Mouse (Mus musculus) cortical plate, adult 2 months (tissue): ENCODE data around the gene Bcar1. TPM values are rescaled to one million over a fixed set of nuclear protein-coding genes. Genes with fewer than 3 reads are reported as not detected.

Experiments used
- H3K27ac ChIP-seq: fragments of 200-500 bp; 2 replicates; pipeline ENCODE4 v1.5.1; 2012; ENCODE audit warnings: low read length, control low read depth, inconsistent platforms; ENCODE audit not compliant: insufficient read depth
- H3K4me1 ChIP-seq: fragments of 200-500 bp; 2 replicates; pipeline ENCODE4 v1.6.1; 2011; ENCODE audit warnings: low read length; ENCODE audit not compliant: control insufficient read depth, insufficient read depth
- H3K4me3 ChIP-seq: fragments of 200-500 bp; 2 replicates; pipeline ENCODE4 v1.5.1; 2011; ENCODE audit warnings: mild to moderate bottlenecking, low read length, control low read depth; ENCODE audit not compliant: insufficient read depth
- CTCF ChIP-seq: fragments of 200-500 bp; IDR thresholded peaks from 2 replicates; pipeline ENCODE4 v1.5.1; 2011; ENCODE audit warnings: mild to moderate bottlenecking, control low read depth, low read length; ENCODE audit not compliant: insufficient read depth; ENCODE audit errors: extremely low read depth
- POLR2A ChIP-seq: fragments of 200-500 bp; IDR thresholded peaks from 2 replicates; pipeline ENCODE4 v1.6.1; 2011; ENCODE audit warnings: mild to moderate bottlenecking, low read length, control low read depth; ENCODE audit not compliant: insufficient read depth; ENCODE audit errors: extremely low read depth
- polyA plus RNA-seq: library from polyadenylated mRNA; depleted of rRNA; stranded (reverse); fragments of >200 nt; gene quantifications from 2 replicates; pipeline ENCODE4 v1.2.3, GENCODE M21; 2012

Bcar1 gene
- polyA plus RNA-seq, 1 experiment, result 56.5 TPM

DNA sequence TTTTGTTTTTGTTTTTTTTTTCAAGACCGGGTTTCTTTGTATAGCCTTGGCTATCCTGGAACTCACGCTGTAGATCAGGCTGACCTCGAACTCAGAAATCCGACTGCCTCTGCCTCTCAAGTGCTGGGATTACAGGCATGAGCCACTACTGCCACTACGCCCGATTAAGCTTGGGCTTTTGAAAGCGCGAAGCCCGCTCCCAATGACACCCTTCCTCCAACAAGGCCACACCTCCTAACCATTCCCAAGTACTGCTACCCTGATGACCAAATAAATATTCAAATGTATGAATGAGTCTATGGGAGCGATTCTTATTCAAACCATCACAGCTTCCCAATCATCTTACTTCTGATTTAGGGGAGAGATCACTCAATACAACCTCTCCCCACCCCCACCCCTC, 46.0 kb downstream of the Bcar1 start:
- no peak overlapping the region for H3K4me3 ChIP-seq
- no peak overlapping the region for H3K27ac ChIP-seq
- TF ChIP-seq CTCF, result no peak
- no peak for TF ChIP-seq POLR2A
- no peaks in the 10 kb centered on the region for H3K4me1 ChIP-seq

DNA sequence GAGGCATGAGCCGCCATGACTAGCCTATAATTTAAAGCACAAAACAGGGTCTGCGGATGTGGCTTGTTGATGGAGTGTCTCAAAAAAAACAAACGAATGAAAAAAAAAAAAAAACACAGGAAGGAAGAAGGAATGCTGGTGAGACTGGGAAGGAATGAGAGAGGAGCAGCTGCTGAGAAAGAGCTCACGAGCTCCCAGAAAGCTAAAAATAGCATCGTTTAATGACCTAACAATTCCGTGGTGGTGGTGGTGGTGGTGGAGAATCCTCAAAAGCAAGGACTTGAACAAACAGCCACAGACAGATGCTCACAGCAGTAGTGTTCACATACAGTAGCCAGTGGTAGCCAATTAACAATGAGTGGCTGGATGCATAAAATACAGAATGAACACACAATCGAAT, 48.2 kb downstream of the Bcar1 start:
- Histone ChIP-seq H3K4me1 (no peaks in the 10 kb centered on the region), H3K27ac (no peak overlapping the region), H3K4me3 (no peak overlapping the region)
- no peak for TF ChIP-seq CTCF
- TF ChIP-seq POLR2A, result no peak

DNA sequence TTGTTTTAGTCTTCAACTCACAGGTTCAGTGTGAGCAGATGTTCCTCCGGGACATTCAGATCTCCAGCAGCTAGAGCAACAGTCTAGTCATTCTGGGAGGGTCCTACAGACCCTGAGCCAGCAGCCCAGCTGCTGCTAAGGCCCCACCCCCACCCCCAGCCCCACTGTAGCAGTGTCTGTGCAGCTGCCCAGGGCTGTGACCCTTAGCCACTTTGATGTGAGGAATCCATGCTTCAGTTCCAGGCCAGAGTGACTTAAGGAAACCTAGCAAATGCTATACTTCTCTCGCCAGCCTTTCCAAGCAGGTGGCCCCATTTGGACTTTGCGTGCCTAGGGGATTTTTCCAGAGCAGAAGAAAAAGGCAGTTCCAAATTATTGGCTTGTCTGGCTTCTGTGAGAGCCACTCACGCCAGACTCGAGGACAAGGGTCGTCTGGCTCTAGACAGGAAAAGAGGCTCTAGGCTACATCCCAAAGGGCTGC, 50.3 kb downstream of the Bcar1 start:
- no peak for TF ChIP-seq POLR2A
- no peak for TF ChIP-seq CTCF
- no peak overlapping the region for H3K27ac ChIP-seq
- no peak overlapping the region for H3K4me3 ChIP-seq
- no peaks in the 10 kb centered on the region for H3K4me1 ChIP-seq

DNA sequence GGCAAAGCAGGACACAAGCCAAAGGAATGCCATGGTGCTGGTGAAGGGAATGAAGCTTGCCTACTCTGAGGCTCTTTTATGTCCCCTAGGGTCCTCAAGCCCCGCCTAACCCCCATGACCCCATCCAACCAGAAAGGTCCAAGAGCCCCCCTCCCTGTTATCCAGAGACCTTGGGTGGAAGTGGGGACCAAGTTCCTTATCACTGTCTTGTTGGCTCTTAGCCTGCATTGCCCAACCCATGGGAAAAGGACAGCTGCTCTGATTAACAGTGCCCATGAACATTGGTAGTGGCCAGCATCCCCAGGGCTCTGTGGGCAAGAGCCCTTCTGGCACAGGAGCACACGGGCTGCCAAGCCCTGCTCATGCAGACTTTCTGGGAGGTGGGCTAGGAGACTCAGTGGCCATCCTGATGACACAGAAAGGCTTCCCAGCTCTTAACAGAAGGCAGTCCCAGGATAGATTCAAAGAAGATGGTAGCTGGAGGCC, 52.6 kb downstream of the Bcar1 start, which contains the start of gene Ctrb1:
Ctrb1 (minus strand) TSS at position 51 of the 486 bp plus-strand sequence.
- H3K27ac ChIP-seq, result no peak within 1 kb of the TSS
- H3K4me1 ChIP-seq, result no peaks in the 10 kb centered on the region
- H3K4me3 ChIP-seq, result no peak within 1 kb of the TSS
- TF ChIP-seq CTCF (no peak), POLR2A (no peak)

DNA sequence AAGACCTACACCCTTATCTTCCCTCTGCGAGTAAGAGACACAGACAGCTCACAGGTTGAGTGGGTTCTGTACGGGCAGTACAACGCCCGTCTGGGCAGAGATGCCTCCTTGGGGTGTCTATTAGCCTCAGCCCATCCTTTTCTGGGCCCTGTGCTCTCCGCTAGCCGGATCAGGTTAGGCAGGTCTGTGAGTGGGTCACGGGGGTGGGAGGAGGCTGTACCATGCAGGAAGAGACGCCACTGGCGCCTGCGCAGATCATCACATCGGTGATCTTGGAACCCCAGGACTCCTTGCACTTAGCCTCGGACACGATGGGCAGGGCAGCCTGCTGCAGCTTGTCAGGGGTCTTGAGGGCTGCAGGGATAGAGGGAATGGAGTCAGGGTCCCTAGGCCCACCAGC, 56.7 kb downstream of the Bcar1 start:
- H3K4me1 ChIP-seq, result no peaks in the 10 kb centered on the region
- TF ChIP-seq POLR2A, result no peak
- TF ChIP-seq CTCF, result no peak
- no peak overlapping the region for H3K27ac ChIP-seq
- no peak overlapping the region for H3K4me3 ChIP-seq

DNA sequence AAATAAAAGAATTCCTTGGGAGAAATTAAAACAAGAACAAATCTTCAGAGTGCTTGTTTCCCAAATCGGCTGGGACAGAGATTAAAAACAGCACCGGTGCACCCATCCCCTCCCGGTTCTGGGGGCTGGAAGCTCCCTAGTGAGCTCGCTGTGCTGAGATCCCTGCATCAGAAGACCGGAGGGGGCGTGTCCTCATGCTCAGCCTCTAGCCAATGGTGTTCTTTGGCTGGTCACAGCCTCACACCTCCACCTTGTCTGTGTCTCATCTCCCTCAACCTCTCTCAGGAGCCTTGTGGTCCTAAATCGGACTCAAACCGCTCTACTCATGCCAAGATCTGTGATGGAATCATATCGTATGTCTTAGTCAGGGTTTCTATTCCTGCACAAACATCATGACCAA, 61.1 kb downstream of the Bcar1 start:
- Histone ChIP-seq H3K4me1 (no peaks in the 10 kb centered on the region), H3K4me3 (no peak overlapping the region), H3K27ac (no peak overlapping the region)
- TF ChIP-seq CTCF, result no peak
- TF ChIP-seq POLR2A, result no peak

DNA sequence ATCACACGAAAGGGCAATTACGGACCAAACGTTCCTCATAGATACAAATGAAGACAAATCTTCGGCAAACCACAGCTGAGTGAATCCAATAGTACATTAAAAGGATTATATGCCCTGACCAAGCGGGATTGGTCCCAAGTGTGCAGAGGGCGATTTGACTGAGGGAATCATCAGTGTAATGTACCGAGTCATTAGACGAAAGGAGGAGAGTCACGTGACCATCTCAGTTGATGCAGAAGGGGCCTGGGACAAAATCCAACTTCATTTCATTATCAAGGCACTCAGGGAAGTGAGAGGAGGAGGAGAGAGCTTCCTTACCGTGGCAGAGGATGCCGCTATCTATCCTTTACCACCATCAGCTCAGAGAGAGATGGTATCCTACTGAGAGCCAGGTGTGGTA, 62.5 kb downstream of the Bcar1 start:
- H3K27ac ChIP-seq, result no peak overlapping the region
- no peaks in the 10 kb centered on the region for H3K4me1 ChIP-seq
- TF ChIP-seq CTCF (no peak), POLR2A (no peak)
- no peak overlapping the region for H3K4me3 ChIP-seq

DNA sequence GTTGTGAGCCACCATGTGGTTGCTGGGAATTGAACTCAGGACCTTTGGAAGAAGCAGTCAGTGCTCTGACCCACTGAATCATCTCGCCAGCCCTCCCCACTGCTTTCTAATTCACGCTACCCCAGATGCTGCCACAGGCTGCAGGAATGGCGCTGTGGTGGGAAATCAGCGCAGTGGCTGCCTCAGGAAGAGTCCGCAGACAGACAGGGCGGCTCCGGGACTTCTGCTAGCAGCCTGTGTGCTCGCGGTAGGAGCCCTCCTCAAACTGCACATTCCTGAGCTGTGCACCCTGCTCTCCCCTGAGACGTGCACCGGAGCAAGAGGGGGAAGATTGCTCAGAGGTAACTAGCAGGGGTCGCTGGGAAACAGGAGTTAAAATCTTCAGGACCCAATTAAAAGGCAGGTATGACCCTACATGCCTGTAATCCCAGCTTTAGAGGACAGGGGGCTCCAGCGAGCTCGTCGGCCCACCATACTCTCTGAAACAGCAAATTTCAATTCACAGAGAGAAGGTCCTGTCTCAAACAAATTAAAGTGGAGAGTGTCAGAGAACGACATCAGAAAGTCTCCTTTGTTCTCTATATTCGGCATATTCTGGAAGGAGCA, 63.1 kb downstream of the Bcar1 start:
- TF ChIP-seq CTCF (no peak), POLR2A (no peak)
- Histone ChIP-seq H3K4me1 (no peaks in the 10 kb centered on the region), H3K4me3 (no peak overlapping the region), H3K27ac (no peak overlapping the region)

DNA sequence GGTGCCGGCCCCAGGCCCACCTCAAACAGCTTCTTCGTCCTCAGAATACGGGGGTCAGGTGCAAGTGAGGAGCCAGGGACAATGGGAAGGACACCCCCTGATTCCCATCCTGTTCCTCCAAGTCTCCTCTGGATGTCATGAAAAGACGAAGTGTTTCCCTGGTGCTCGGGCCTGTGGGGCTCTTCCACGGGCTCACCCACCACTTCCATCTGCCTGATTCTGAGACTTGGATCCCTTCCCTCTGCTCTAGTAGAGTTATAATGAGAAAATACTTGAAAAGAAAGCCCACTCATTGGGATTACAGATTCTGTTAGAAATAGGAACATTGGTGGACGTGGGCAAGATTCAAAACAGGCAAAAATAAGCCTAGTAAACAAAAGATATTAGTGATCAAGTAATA, 64.8 kb downstream of the Bcar1 start:
- Histone ChIP-seq H3K4me1 (no peaks in the 10 kb centered on the region), H3K4me3 (no peak overlapping the region), H3K27ac (no peak overlapping the region)
- no peak for TF ChIP-seq POLR2A
- TF ChIP-seq CTCF, result no peak

DNA sequence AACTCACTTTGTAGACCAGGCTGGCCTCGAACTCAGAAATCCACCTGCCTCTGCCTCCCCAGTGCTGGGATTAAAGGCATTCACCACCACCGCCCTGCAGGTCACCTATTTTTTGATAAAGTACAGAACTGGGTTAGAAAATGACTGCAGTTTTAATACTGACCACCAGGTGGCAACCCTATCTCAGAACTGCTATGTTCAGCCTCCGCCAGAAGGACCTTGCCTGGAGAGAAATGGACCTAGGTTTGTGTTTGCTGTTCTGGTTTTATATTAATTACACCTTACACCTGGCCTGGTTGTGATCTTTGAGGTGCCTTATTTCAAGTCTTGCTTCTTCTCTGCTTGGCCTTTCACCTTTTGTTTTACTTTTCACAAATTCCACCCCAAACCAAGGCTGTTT, 65.5 kb downstream of the Bcar1 start:
- TF ChIP-seq CTCF (peak; percentile 73), POLR2A (no peak)
- no peaks in the 10 kb centered on the region for H3K4me1 ChIP-seq
- no peak overlapping the region for H3K27ac ChIP-seq
- H3K4me3 ChIP-seq, result no peak overlapping the region

DNA sequence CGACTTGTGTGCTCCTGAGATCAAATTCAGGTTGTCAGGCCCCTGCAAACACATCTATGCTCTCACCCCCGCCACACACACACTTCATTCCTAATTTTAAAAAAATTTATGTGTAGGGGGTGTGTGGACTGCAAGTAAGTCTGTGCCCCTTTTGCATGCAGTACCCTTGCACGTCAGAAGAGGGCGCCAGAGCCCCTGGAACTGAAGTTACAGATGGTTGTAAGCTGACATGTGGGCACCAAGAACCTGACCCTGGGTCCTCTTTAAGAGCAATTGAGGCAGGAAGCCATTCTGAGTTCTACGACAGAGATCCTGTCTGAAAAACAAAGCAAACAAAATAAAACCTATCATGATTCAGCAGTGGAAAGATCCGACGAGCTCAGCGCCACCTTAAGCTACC, 67.4 kb downstream of the Bcar1 start:
- TF ChIP-seq POLR2A (no peak), CTCF (peak; percentile 24; the same call in 1 of the 2 replicates)
- H3K4me3 ChIP-seq, result no peak overlapping the region
- no peak overlapping the region for H3K27ac ChIP-seq
- no peaks in the 10 kb centered on the region for H3K4me1 ChIP-seq
